Comparison of ENCODE assay signal across 11 mouse cellular contexts in genomic region chr3:90537905-90538296, GRCm38 (mm10). TPM values are rescaled to one million over a fixed set of nuclear protein-coding genes. Genes with fewer than 3 reads are reported as not detected.
A peak's percentile ranks its signal among the peaks of the same experiment; 100 is the strongest.
DNase-seq lines count a peak whose midpoint lies in the region; ATAC-seq and TF ChIP-seq lines count a peak whose summit lies in the region.
"Had no signal": no experiment of that assay in that cellular context is flagged by ENCODE, and none has a peak within 500 bp of the region (broad histone marks: within the 10 kb centered on the region; RNA-seq: fewer than 3 reads in every experiment).

No protein-coding gene starts in this region.

- no peaks in the 10 kb centered on the region for H3K27me3 ChIP-seq in cerebellum, adult 2 months (ENCODE audit: control insufficient read depth, insufficient read depth, low read length)
- no peaks in the 10 kb centered on the region for H3K27me3 ChIP-seq in kidney, embryonic 15.5 days
- no peaks in the 10 kb centered on the region for H3K27me3 ChIP-seq in testis, adult 2 months (ENCODE audit: control insufficient read depth, insufficient read depth, low read length)
- no peaks in the 10 kb centered on the region for H3K27me3 ChIP-seq in stomach, embryonic 15.5 days (replicated peaks)
- H3K27me3 ChIP-seq in forebrain, embryonic 16.5 days (replicated peaks; ENCODE audit: control insufficient read depth, insufficient read depth, low read length) = no peaks in the 10 kb centered on the region
- H3K27me3 ChIP-seq: hindbrain, embryonic 15.5 days had no signal

- 69% methylated on average over 5 of the region's 5 CpGs for WGBS in cerebellum, adult 2 months
- WGBS in kidney, embryonic 15.5 days = 63% methylated on average over 5 of the region's 5 CpGs
- 53% methylated on average over 5 of the region's 5 CpGs for WGBS in stomach, embryonic 15.5 days
- 80% methylated on average over 5 of the region's 5 CpGs for WGBS in forebrain, embryonic 16.5 days

- H3K27ac ChIP-seq in cerebellum, adult 2 months (ENCODE audit: insufficient read depth, low read length) = peak overlapping the region; percentile 66
- peak overlapping the region; percentile 91 for H3K27ac ChIP-seq in kidney, embryonic 15.5 days
- no peak overlapping the region for H3K27ac ChIP-seq in testis, adult 2 months (ENCODE audit: control insufficient read depth, insufficient read depth, low read depth, low read length)
- H3K27ac ChIP-seq in stomach, embryonic 15.5 days = peak overlapping the region; percentile 89
- no peak overlapping the region for H3K27ac ChIP-seq in forebrain, embryonic 16.5 days (ENCODE audit: low read length)
- H3K27ac ChIP-seq: hindbrain, embryonic 15.5 days had no signal

- peaks cover 4% of the 10 kb centered on the region for H3K4me1 ChIP-seq in cerebellum, adult 2 months (ENCODE audit: control insufficient read depth, insufficient read depth, low read length)
- H3K4me1 ChIP-seq in kidney, embryonic 15.5 days = peaks cover 47% of the 10 kb centered on the region
- no peaks in the 10 kb centered on the region for H3K4me1 ChIP-seq in testis, adult 2 months (ENCODE audit: control insufficient read depth, insufficient read depth, low read length)
- peaks cover 12% of the 10 kb centered on the region; the same call in 1 of the 2 replicates for H3K4me1 ChIP-seq in stomach, embryonic 15.5 days
- peaks cover 6% of the 10 kb centered on the region for H3K4me1 ChIP-seq in forebrain, embryonic 16.5 days (replicated peaks; ENCODE audit: control insufficient read depth, insufficient read depth, low read length)

- H3K4me2 ChIP-seq in kidney, embryonic 15.5 days = peak overlapping the region; percentile 47
- peak overlapping the region; percentile 53 for H3K4me2 ChIP-seq in stomach, embryonic 15.5 days
- no peak overlapping the region for H3K4me2 ChIP-seq in forebrain, embryonic 16.5 days (ENCODE audit: low read length)

- peak overlapping the region; percentile 29 for H3K9ac ChIP-seq in kidney, embryonic 15.5 days
- H3K9ac ChIP-seq in stomach, embryonic 15.5 days = peak overlapping the region; percentile 19; the same call in 1 of the 2 replicates
- H3K9ac ChIP-seq in forebrain, embryonic 16.5 days (replicated peaks; ENCODE audit: low read depth, low read length) = no peak overlapping the region
- H3K9ac ChIP-seq: hindbrain, embryonic 15.5 days had no signal

- H3K4me3 ChIP-seq in cerebellum, adult 2 months (replicated peaks; ENCODE audit: insufficient read depth, low read depth, low read length) = peak overlapping the region; percentile 73
- H3K4me3 ChIP-seq in kidney, embryonic 15.5 days (replicated peaks) = peak overlapping the region; percentile 32
- peak overlapping the region; percentile 51 for H3K4me3 ChIP-seq in testis, adult 2 months (ENCODE audit: control insufficient read depth, low read depth, low read length)
- H3K4me3 ChIP-seq in stomach, embryonic 15.5 days (replicated peaks) = peak overlapping the region; percentile 40
- no peak overlapping the region for H3K4me3 ChIP-seq in forebrain, embryonic 16.5 days (replicated peaks; ENCODE audit: low read length)
- H3K4me3 ChIP-seq: hindbrain, embryonic 15.5 days had no signal

- no peak for TF ChIP-seq POLR2A in cerebellum, adult 2 months (IDR thresholded peaks at IDR 0.05; ENCODE audit: borderline replicate concordance, insufficient read depth, low read length)
- TF ChIP-seq POLR2A in testis, adult 2 months (IDR thresholded peaks at IDR 0.05; ENCODE audit: control insufficient read depth, low read depth, low read length) = no peak

- no peaks in the 10 kb centered on the region for H3K9me3 ChIP-seq in kidney, embryonic 15.5 days (replicated peaks)
- H3K9me3 ChIP-seq in stomach, embryonic 15.5 days = no peaks in the 10 kb centered on the region
- no peaks in the 10 kb centered on the region for H3K9me3 ChIP-seq in forebrain, embryonic 16.5 days (ENCODE audit: control insufficient read depth, low read length)
- H3K9me3 ChIP-seq: hindbrain, embryonic 15.5 days had no signal

- no peak for ATAC-seq in kidney, embryonic 15.5 days (replicated peaks; ENCODE audit: low FRiP score)
- peak; percentile 32; the same call in 1 of the 2 replicates for ATAC-seq in stomach, embryonic 15.5 days (ENCODE audit: insufficient read depth, low FRiP score, low read depth)
- ATAC-seq in forebrain, embryonic 16.5 days = no peak

- peak in 1 of 2 experiments; percentile 33 for DNase-seq in cerebellum, adult 2 months
- DNase-seq in cerebellum, postnatal 14 days = no peak
- DNase-seq in kidney, postnatal 4 days = no peak
- no peak for DNase-seq in testis, postnatal 10 days (ENCODE audit: low spot score)
- DNase-seq: midbrain, embryonic 14.5 days; spleen, adult 18-20 months had no signal

- no peak for TF ChIP-seq CTCF in cerebellum, adult 2 months (IDR thresholded peaks at IDR 0.05; ENCODE audit: borderline replicate concordance, insufficient read depth, low read depth, low read length)
- TF ChIP-seq CTCF in testis, adult 2 months (IDR thresholded peaks at IDR 0.05; ENCODE audit: control insufficient read depth, insufficient read depth, insufficient replicate concordance, low read depth, low read length) = no peak

- H3K36me3 ChIP-seq in kidney, embryonic 15.5 days = no peaks in the 10 kb centered on the region
- no peaks in the 10 kb centered on the region for H3K36me3 ChIP-seq in testis, adult 2 months (ENCODE audit: control insufficient read depth, insufficient read depth, low read length)
- H3K36me3 ChIP-seq in stomach, embryonic 15.5 days = no peaks in the 10 kb centered on the region
- H3K36me3 ChIP-seq in forebrain, embryonic 16.5 days (ENCODE audit: control insufficient read depth, insufficient read depth) = no peaks in the 10 kb centered on the region
- H3K36me3 ChIP-seq: hindbrain, embryonic 15.5 days had no signal

RNA-seq across cellular contexts. Expression of gene S100a16, which starts 0.8 kb away (rescaled TPM):
- polyA plus RNA-seq in cerebellum, adult 2 months (2012; rRNA removed) = 137 and 149 TPM in 2 replicates
- 190 and 192 TPM in 2 replicates for polyA plus RNA-seq in kidney, embryonic 15.5 days (2015; fragmentation: Nextera tagmentation; extraction: Ambion mirVana)
- polyA plus RNA-seq in testis, adult 2 months (2012; rRNA removed) = 2.9 and 7.7 TPM in 2 replicates
- polyA plus RNA-seq in stomach, embryonic 15.5 days (2015; fragmentation: Nextera tagmentation; extraction: Ambion mirVana) = 225 and 274 TPM in 2 replicates
- 36.2 and 44.2 TPM in 2 replicates for polyA plus RNA-seq in forebrain, embryonic 16.5 days (2015; fragmentation: Nextera tagmentation; extraction: Ambion mirVana)

RNA-seq across cellular contexts. Expression of gene S100a14, which starts 11.2 kb away (rescaled TPM):
- not detected in 2 replicates for polyA plus RNA-seq in cerebellum, adult 2 months (2012; rRNA removed)
- 3.8 and 6.6 TPM in 2 replicates for polyA plus RNA-seq in kidney, embryonic 15.5 days (2015; fragmentation: Nextera tagmentation; extraction: Ambion mirVana)
- 0.76 TPM in 1 of 2 replicates, not detected in the other for polyA plus RNA-seq in testis, adult 2 months (2012; rRNA removed)
- polyA plus RNA-seq in stomach, embryonic 15.5 days (2015; fragmentation: Nextera tagmentation; extraction: Ambion mirVana) = 43.9 and 74.6 TPM in 2 replicates
- 0.31 TPM in 1 of 2 replicates, not detected in the other for polyA plus RNA-seq in forebrain, embryonic 16.5 days (2015; fragmentation: Nextera tagmentation; extraction: Ambion mirVana)
- polyA plus RNA-seq: midbrain, embryonic 14.5 days had no signal

RNA-seq across cellular contexts. Expression of gene S100a3, which starts 22.5 kb away (rescaled TPM):
- polyA plus RNA-seq in cerebellum, adult 2 months (2012; rRNA removed) = 0.86 and 1.3 TPM in 2 replicates
- polyA plus RNA-seq in kidney, embryonic 15.5 days (2015; fragmentation: Nextera tagmentation; extraction: Ambion mirVana) = not detected in 2 replicates
- not detected in 2 replicates for polyA plus RNA-seq in testis, adult 2 months (2012; rRNA removed)
- 0.77 and 1.2 TPM in 2 replicates for polyA plus RNA-seq in stomach, embryonic 15.5 days (2015; fragmentation: Nextera tagmentation; extraction: Ambion mirVana)
- 0.07 TPM in 1 of 2 replicates, not detected in the other for polyA plus RNA-seq in forebrain, embryonic 16.5 days (2015; fragmentation: Nextera tagmentation; extraction: Ambion mirVana)
- polyA plus RNA-seq: midbrain, embryonic 14.5 days had no signal

RNA-seq across cellular contexts. Expression of gene S100a13, which starts 23.7 kb away (rescaled TPM):
- polyA plus RNA-seq in cerebellum, adult 2 months (2012; rRNA removed) = 57.9 and 66.1 TPM in 2 replicates
- 39.8 and 40.5 TPM in 2 replicates for polyA plus RNA-seq in kidney, embryonic 15.5 days (2015; fragmentation: Nextera tagmentation; extraction: Ambion mirVana)
- polyA plus RNA-seq in testis, adult 2 months (2012; rRNA removed) = 2.9 and 3.2 TPM in 2 replicates
- polyA plus RNA-seq in stomach, embryonic 15.5 days (2015; fragmentation: Nextera tagmentation; extraction: Ambion mirVana) = 34.7 and 39.0 TPM in 2 replicates
- 8.0 and 9.7 TPM in 2 replicates for polyA plus RNA-seq in forebrain, embryonic 16.5 days (2015; fragmentation: Nextera tagmentation; extraction: Ambion mirVana)

RNA-seq across cellular contexts. Expression of gene S100a1, which starts 23.7 kb away (rescaled TPM):
- 205 and 240 TPM in 2 replicates for polyA plus RNA-seq in cerebellum, adult 2 months (2012; rRNA removed)
- 79.4 and 87.1 TPM in 2 replicates for polyA plus RNA-seq in kidney, embryonic 15.5 days (2015; fragmentation: Nextera tagmentation; extraction: Ambion mirVana)
- polyA plus RNA-seq in testis, adult 2 months (2012; rRNA removed) = 16.8 and 17.6 TPM in 2 replicates
- 66.9 and 75.9 TPM in 2 replicates for polyA plus RNA-seq in stomach, embryonic 15.5 days (2015; fragmentation: Nextera tagmentation; extraction: Ambion mirVana)
- polyA plus RNA-seq in forebrain, embryonic 16.5 days (2015; fragmentation: Nextera tagmentation; extraction: Ambion mirVana) = 11.2 and 14.3 TPM in 2 replicates

Comparison
In these comparisons a context has a peak if more than half of its experiments do, and no peak if none do; other contexts are left out.
1. H3K27ac ChIP-seq: peak in cerebellum, adult 2 months (single experiment), kidney, embryonic 15.5 days (single experiment) and stomach, embryonic 15.5 days (single experiment); none in testis, adult 2 months (single experiment) and forebrain, embryonic 16.5 days (single experiment).